Mouse (Mus musculus) liver, postnatal 0 days (tissue): ENCODE measurements at regions not wholly inside any gene's neighbourhood (a gene's known extent, or its start where the extent isn't known, plus 50 kb on each side); places are given as distances from the start of the nearest gene placed in this dataset.

Experiments used
- ATAC-seq: fragments of 200-750 bp; cut with Nextera tagmentation; 2 replicates; pipeline ENCODE4 v1.8.0; 2017; ENCODE audit warnings: mild to moderate bottlenecking, moderate library complexity
- DNase-seq: peaks from one replicate; pipeline ENCODE4 v3.0.0-alpha.2; 2016
- H3K27ac ChIP-seq: fragments of 300-500 bp; sonication (generic); 2 replicates; pipeline ENCODE4 v1.5.1; 2014; ENCODE audit warnings: antibody characterized with exemption, moderate library complexity, mild to moderate bottlenecking, low read depth
- H3K27me3 ChIP-seq: fragments of 300-500 bp; sonication (generic); 2 replicates; pipeline ENCODE4 v1.6.1; 2014; ENCODE audit warnings: low read length, control low read depth, mixed read lengths; ENCODE audit not compliant: insufficient read depth
- H3K36me3 ChIP-seq: fragments of 300-500 bp; sonication (generic); replicated peaks from 2 replicates; pipeline ENCODE4 v1.6.1; 2014; ENCODE audit warnings: mild to moderate bottlenecking, control low read depth, low read length, moderate library complexity, mixed read lengths; ENCODE audit not compliant: insufficient read depth
- H3K4me1 ChIP-seq: fragments of 300-500 bp; sonication (generic); 2 replicates; pipeline ENCODE4 v1.6.1; 2014; ENCODE audit warnings: antibody characterized with exemption, mild to moderate bottlenecking, control low read depth; ENCODE audit not compliant: insufficient read depth
- H3K4me2 ChIP-seq: fragments of 300-500 bp; sonication (generic); 2 replicates; pipeline ENCODE4 v1.6.1; 2014; ENCODE audit warnings: low read depth, mild to moderate bottlenecking, low read length, moderate library complexity, mixed read lengths
- H3K4me3 ChIP-seq: fragments of 300-500 bp; sonication (generic); 2 replicates; pipeline ENCODE4 v1.5.1; 2014; ENCODE audit warnings: low read depth, low read length
- H3K9ac ChIP-seq: fragments of 300-500 bp; sonication (generic); replicated peaks from 2 replicates; pipeline ENCODE4 v1.6.1; 2014; ENCODE audit warnings: mild to moderate bottlenecking, moderate library complexity
- H3K9me3 ChIP-seq: fragments of 300-500 bp; sonication (generic); 2 replicates; pipeline ENCODE4 v1.6.1; 2016; ENCODE audit warnings: mild to moderate bottlenecking, control low read depth, low read length, mixed read lengths
- CTCF ChIP-seq: sonication (generic); IDR thresholded peaks from 2 replicates; pipeline ENCODE4 v1.5.1; 2016; ENCODE audit warnings: antibody characterized with exemption, low read depth
- EP300 ChIP-seq: IDR thresholded peaks from 2 replicates; pipeline ENCODE4 v1.6.1; 2016; ENCODE audit warnings: antibody characterized with exemption, low read depth, mild to moderate bottlenecking
- WGBS: fragments of 180-500 bp; shearing (Covaris S2); extraction: QIAGEN DNeasy Blood & Tissue Kit; methylation state at CpG from one replicate; pipeline ENCODE4 v1.1.7; 2014; ENCODE audit not compliant: insufficient replicate concordance; 5-methylcytosine and 5-hydroxymethylcytosine counted together

DNA sequence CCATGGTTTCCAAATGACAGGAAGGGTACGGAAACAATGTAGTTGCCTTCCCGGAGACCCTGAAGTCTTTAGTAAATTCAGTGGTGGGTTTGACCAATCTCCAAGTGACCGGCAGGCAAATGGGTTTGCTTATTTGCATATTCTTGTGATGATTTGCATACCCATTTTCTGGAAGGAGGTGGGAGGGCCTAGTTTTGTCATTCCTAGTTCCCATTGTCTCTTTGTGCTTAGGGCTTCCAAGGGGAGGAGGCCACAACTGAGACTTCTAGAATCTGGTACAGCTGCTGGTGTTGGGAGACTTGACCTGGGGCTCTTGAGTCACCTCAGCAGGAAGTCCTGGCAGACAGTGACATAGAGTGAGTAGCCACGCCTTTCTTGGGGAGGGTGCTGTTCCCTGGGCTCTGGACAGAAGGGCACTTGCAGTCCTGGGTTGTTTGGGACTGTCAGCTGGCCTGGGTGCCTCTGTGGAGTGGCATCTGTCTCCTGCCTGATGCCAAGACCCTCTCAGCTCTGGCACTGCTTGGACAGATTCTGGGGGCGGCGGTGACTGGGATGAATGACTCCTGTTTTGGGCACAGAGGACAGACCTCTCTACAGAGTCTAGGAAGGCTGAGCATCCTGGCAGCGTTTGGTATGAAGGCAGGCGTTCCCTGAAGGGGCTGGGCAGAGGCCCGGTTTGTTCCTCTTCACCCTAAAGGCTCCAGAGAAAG is 178.0 kb downstream of the Uaca start:
- H3K9ac ChIP-seq: no peak overlapping the region
- no peak overlapping the region for H3K4me3 ChIP-seq
- H3K36me3 ChIP-seq: no peaks in the 10 kb centered on the region
- H3K4me2 ChIP-seq: no peak overlapping the region
- ATAC-seq (no peak), DNase-seq (no peak)
- H3K27ac ChIP-seq: no peak overlapping the region
- TF ChIP-seq CTCF (no peak), EP300 (no peak)
- H3K9me3 ChIP-seq: no peaks in the 10 kb centered on the region
- H3K27me3 ChIP-seq: no peaks in the 10 kb centered on the region
- H3K4me1 ChIP-seq: no peaks in the 10 kb centered on the region
- 67% methylated on average over 9 of the region's 9 CpGs for WGBS

DNA sequence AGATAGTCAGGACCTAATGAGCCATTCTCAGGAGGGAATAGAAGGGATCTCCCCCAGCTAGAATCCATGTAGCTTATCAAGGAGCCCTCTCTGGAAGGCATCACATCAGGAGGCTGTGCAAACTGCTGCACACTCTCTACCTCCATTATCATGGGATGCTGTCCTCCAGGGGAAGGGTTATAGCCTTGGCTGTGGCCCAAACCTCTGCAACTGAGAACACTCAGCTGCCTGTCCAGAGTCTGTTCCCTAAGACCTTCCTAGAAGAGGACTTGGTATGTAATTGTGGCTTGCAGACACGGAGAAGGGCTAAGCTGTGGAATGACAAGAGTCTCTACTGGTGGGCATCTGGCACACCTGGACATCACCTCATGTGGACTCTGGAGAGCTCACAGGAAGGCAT is 180.2 kb downstream of the Uaca start:
- H3K36me3 ChIP-seq: no peaks in the 10 kb centered on the region
- no peak overlapping the region for H3K9ac ChIP-seq
- H3K4me3 ChIP-seq: no peak overlapping the region
- DNase-seq: no peak
- H3K9me3 ChIP-seq: no peaks in the 10 kb centered on the region
- no peak for TF ChIP-seq EP300
- no peak for TF ChIP-seq CTCF
- H3K4me1 ChIP-seq: no peaks in the 10 kb centered on the region
- ATAC-seq: no peak
- H3K4me2 ChIP-seq: no peak overlapping the region
- no peak overlapping the region for H3K27ac ChIP-seq
- 77% methylated on average over 1 of the region's 1 CpGs for WGBS
- H3K27me3 ChIP-seq: no peaks in the 10 kb centered on the region

DNA sequence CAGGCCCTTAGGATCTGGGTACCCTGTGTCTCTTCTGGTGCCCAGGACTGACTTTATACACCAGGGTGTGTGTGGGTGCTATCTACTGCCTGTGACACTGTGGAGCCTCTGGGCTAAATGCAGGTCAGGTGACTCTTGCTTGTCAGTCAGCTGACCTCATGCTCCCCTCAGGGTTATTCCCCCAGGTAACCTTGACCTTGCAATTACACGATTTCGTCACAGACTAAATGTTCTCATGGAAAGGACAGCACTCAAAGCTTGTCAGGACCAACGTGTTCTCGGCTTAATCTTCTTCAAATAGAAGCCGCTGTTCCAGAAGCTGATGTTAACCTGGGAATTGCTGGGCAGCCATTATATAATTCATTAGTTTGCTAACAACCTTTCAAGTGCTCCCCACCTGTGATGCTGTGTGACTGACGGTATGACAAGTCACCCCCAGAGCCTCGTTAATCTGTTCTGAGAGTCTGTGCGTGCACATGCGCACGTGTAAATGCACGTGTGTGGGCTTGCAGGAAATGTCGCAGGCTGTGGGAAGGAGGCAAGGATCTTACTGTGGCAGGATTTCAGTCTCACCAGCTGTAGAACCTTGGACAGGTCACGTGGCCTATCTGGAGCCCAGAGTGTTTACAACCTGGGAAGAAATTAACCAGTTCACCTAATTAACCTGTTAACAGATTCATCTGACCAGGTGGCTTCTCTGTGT is 188.2 kb downstream of the Uaca start:
- no peak overlapping the region; the same call in 1 of the 2 replicates for H3K27ac ChIP-seq
- H3K36me3 ChIP-seq: no peaks in the 10 kb centered on the region
- no peaks in the 10 kb centered on the region for H3K9me3 ChIP-seq
- H3K4me2 ChIP-seq: no peak overlapping the region
- TF ChIP-seq CTCF (no peak), EP300 (peak; percentile 60)
- no peak overlapping the region for H3K4me3 ChIP-seq
- no peaks in the 10 kb centered on the region for H3K4me1 ChIP-seq
- DNase-seq: no peak
- 62% methylated on average over 13 of the region's 13 CpGs for WGBS
- ATAC-seq: peak; percentile 89
- H3K9ac ChIP-seq: no peak overlapping the region
- H3K27me3 ChIP-seq: no peaks in the 10 kb centered on the region

DNA sequence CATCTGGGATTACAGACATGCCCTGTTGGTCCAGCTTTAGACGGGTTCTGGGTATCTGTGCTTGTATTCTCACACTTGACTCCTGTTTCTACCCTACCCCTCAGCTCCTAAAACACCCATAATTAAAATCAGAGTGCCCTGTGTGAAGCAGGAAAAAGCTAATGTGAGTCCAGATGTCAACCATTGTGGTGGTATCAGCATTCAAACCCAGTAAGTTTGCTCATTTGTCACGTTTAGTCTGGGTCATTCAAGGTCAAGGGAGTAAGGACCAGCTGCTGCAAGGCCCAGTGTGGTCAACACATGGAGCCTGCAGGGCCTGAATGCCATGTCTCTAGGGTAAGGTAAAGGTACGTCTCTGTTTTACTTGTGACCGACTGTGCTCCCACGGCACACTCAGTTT is 188.9 kb downstream of the Uaca start:
- H3K36me3 ChIP-seq: no peaks in the 10 kb centered on the region
- no peaks in the 10 kb centered on the region for H3K9me3 ChIP-seq
- ATAC-seq (no peak), DNase-seq (no peak)
- no peaks in the 10 kb centered on the region for H3K27me3 ChIP-seq
- no peak overlapping the region for H3K4me2 ChIP-seq
- H3K4me3 ChIP-seq: no peak overlapping the region
- TF ChIP-seq CTCF: no peak
- TF ChIP-seq EP300: no peak
- H3K9ac ChIP-seq: no peak overlapping the region
- no peaks in the 10 kb centered on the region for H3K4me1 ChIP-seq
- 67% methylated on average over 5 of the region's 5 CpGs for WGBS
- no peak overlapping the region for H3K27ac ChIP-seq

DNA sequence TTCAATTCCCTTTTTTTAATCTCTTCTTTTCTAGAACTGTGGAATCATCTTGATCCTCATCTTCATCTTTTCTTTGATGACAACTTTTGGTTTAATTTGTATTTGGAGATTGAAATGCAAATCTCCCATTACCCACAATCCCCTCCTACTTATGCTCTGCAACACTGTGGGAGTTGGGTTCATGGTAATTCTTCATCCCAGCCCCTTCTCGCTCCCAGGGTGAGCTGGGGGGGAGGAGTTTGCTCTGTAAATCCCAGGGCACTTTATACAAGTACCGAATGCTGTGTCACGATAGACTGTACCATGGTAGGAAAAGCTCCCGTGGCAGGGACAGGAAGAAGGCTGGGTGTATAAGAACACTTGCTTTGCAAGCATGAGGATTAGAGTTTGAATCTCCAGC is 193.8 kb downstream of the Uaca start:
- TF ChIP-seq EP300 (no peak), CTCF (no peak)
- no peak overlapping the region for H3K4me2 ChIP-seq
- H3K4me1 ChIP-seq: peaks cover 3% of the 10 kb centered on the region; the same call in 1 of the 2 replicates
- no peak overlapping the region for H3K9ac ChIP-seq
- no peaks in the 10 kb centered on the region for H3K27me3 ChIP-seq
- H3K9me3 ChIP-seq: no peaks in the 10 kb centered on the region
- whole genome bisulfite sequencing: 60% methylated on average over 4 of the region's 4 CpGs
- H3K27ac ChIP-seq: no peak overlapping the region
- DNase-seq: no peak
- H3K36me3 ChIP-seq: no peaks in the 10 kb centered on the region
- no peak overlapping the region for H3K4me3 ChIP-seq
- ATAC-seq: no peak

DNA sequence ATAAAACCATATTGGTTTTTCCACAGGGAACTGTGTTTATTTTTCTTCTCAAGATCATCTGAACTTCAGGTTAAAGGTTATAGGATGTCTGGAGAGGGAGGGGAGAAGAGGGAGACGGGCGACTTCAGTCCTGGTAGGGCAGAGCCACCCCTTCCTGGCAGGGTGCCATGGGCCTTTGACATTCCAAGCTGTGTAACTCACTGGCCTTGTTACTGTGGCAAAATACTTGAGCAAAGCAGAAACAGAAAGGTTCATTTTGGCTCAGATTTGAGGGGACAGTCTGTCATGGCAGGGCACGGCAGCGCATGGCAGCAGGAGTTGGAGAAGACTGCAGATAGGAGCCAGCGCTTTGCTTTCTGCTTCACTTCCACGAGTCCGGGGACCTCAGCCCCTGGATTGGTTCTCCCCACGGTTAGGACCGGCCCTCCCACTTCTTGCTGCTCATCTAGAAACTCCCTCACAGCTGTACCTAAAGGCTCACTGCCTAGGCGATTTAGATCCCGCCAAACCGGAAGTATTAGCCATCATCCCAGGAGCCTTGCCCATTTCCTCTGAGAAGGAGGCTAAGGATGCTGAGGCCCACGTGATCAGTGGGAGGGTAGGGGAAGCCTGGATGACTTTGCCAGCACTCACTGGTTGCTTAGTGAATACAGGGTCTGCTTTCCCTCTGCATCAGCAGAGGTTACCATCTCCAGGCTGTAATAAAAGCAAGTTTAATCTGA is 195.5 kb downstream of the Uaca start:
- no peak for ATAC-seq
- WGBS: 63% methylated on average over 13 of the region's 13 CpGs
- DNase-seq: no peak
- no peaks in the 10 kb centered on the region for H3K36me3 ChIP-seq
- no peaks in the 10 kb centered on the region for H3K9me3 ChIP-seq
- H3K27me3 ChIP-seq: no peaks in the 10 kb centered on the region
- H3K4me1 ChIP-seq: peaks cover 3% of the 10 kb centered on the region; the same call in 1 of the 2 replicates
- no peak overlapping the region for H3K4me3 ChIP-seq
- no peak overlapping the region for H3K4me2 ChIP-seq
- no peak overlapping the region for H3K27ac ChIP-seq
- no peak overlapping the region for H3K9ac ChIP-seq
- TF ChIP-seq CTCF (no peak), EP300 (no peak)
